Mouse (Mus musculus): ENCODE results near the gene Zfp408.
"Not testable (repeated sequence)": the region's sequence is repeated elsewhere in the genome, so short reads cannot be mapped to it uniquely, and the experiment has no call there.

The Zfp408 gene

GRCm38 (mm10) chr2:91609370-91609769 is 40.2 kb downstream of the Zfp408 start:
- DNase-seq (ENCODE audit: low read depth, low spot score): not testable (repeated sequence)

DNA sequence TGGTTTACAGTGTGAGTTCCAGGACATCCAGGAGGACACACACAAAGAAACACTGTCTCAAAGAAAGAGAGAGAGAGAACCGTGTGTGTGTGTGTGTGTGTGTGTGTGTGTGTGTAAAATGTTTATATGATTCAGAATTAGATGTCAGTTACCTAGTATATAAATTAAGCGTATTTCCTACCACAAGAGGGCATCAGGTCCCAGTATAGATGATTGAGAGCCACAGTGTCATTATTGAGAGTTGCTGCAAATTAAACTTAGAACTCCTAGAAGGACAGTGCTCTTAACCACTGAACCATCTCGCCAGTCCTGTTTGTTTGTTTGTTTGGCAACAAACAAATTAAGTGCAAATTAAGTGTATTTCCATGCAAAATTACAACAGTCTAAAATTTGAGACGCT is 47.2 kb downstream of the Zfp408 start:
- DNase-seq (ENCODE audit: low read depth, low spot score): no peak

GRCm38 (mm10) chr2:91600475-91600874 is 49.1 kb downstream of the Zfp408 start:
- peak; percentile 51 for DNase-seq (ENCODE audit: low read depth, low spot score)
